Mouse (Mus musculus) cerebellum, postnatal 14 days (tissue): ENCODE results near the gene Spink2.
"Not testable (repeated sequence)": the region's sequence is repeated elsewhere in the genome, so short reads cannot be mapped to it uniquely, and the experiment has no call there.

Source experiments
- DNase-seq, 2 experiments: peaks; one replicate each; pipeline ENCODE4 v3.0.0; 2021; ENCODE audit warnings: mixed read lengths in 2 of 2

Spink2 gene

GRCm38 (mm10) chr5:77211236-77211635 is at the start of gene Spink2:
Gene Spink2, minus strand, starts transcription at chr5:77211471.
- peak; percentile 10 to 25 for DNase-seq

GRCm38 (mm10) chr5:77260141-77260540 is 48.9 kb upstream of the Spink2 start:
- DNase-seq = no peak

- no peak for DNase-seq
These were observed 48.0 kb upstream of the Spink2 start for GRCm38 (mm10) chr5:77259315-77259714.

- DNase-seq = no peak
These were observed 46.3 kb upstream of the Spink2 start for GRCm38 (mm10) chr5:77257603-77258002.

- no peak for DNase-seq
These were observed 43.1 kb upstream of the Spink2 start for GRCm38 (mm10) chr5:77254402-77254801.

- DNase-seq = no peak
These were observed 41.9 kb upstream of the Spink2 start for GRCm38 (mm10) chr5:77253154-77253553.

DNA sequence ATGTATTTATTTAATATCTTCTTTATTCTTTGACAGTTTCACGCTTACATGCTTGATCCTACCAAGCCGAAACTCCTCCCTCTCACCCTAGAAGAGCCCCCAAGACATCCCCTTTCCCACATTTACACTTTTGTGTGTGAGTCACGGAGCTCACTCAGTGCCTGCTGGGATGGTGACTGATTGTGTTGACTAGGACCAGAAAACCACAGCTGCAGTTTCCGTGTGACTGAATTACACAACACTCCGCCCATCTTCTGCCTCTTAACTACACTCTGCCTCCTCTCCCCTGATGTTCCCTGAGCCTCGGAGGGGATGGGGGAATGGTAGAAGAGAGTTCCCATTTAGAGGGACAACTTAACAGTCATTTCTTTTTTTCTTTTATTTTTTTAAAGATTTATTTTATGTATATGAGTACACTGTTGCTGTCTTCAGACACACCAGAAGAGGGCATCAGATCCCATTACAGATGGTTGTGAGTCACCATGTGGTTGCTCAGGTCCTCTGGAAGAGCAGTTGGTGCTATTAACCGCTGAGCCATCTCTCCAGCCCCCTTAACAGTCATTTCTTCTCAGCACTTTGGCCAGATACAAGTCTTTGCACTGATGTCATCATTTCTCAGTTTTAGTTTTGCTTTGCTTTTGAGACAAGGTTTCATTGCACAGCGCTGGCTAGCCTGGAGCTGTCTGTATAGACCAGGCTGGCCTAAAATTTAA is 41.0 kb upstream of the Spink2 start:
- DNase-seq = no peak

GRCm38 (mm10) chr5:77251656-77252055 is 40.4 kb upstream of the Spink2 start:
- DNase-seq = no peak

DNA sequence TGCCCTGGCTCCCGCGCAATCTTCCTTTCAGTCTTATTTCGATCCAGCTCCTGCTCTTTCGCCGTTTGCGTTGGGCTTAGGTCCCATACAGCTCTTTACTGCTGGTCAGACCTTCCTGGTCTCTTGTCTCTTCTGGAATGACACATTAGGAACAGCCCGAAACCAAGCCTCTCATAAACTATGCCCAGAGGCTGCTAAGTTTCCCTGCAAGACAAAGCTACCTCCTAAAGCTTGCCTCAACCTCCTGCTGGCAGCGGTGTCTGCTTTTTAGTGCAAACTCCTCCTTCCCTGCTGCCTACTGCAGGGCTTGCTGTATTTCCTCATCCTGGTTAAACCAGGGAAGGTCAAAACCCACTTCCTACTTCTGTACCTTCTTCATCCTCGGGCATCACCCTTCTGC is 38.8 kb upstream of the Spink2 start:
- DNase-seq = no peak

DNA sequence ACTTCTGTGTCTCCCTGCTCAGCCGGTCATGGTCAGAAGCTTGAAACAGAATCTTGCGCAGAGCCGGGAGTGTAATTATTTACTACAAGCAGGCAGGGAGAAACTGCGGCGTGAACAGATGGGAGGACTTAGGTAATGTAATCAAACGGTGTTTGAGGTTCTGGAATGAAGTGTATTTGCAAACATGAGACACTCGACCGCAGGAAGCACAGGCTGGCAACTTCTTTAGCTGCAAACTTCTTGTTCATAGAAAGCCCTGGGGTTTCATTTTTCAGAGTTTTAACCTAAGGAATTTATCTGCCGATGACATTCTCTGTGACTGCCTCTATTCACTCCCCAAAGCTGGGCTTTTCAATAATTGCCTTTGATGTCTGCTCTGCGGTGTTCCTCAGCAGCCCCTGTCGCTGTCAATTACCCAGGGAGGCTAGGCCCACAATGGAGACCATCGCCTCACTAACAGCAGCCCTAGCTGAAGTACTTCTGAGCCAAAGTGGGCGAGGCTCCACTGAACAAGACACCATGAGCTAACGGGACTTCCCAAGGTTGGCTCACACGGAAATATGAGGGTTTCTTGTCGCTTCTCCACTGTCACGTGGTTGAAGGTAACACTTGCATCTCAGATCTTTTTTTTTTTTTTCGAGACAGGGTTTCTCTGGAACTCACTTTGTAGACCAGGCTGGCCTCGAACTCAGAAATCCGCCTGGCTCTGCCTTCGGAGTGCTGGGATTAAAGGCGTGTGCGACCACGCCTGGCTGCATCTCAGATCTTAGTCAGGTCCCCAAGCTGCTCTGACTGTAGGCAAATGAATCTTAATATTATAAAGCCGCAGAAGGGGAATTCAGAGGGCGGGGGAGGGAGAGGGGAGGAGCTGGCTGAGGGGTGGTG is 34.8 kb upstream of the Spink2 start:
- DNase-seq = no peak

DNA sequence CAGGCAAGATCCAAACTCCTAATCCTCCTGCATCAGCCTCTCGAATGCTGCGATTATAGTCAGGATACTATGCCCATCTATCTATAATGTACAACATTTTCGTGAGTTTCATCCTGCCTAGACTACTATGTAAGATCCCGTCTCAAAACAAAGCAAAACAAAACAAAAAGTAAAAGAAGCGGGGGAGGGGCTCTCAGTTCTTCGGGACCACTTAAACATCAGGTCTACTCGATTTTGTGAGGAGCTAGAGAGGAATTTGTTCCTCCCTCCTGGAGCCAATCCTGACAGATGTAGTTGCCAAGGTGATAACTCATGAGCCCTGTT is 34.2 kb upstream of the Spink2 start:
- no peak for DNase-seq

- DNase-seq = no peak
These were observed 33.2 kb upstream of the Spink2 start for GRCm38 (mm10) chr5:77244331-77244987.

- DNase-seq = no peak
These were observed 25.8 kb upstream of the Spink2 start for GRCm38 (mm10) chr5:77237104-77237503.

GRCm38 (mm10) chr5:77234921-77235320 is 23.6 kb upstream of the Spink2 start:
- DNase-seq = no peak

GRCm38 (mm10) chr5:77231863-77232262 is 20.6 kb upstream of the Spink2 start:
- not testable (repeated sequence) for DNase-seq

DNA sequence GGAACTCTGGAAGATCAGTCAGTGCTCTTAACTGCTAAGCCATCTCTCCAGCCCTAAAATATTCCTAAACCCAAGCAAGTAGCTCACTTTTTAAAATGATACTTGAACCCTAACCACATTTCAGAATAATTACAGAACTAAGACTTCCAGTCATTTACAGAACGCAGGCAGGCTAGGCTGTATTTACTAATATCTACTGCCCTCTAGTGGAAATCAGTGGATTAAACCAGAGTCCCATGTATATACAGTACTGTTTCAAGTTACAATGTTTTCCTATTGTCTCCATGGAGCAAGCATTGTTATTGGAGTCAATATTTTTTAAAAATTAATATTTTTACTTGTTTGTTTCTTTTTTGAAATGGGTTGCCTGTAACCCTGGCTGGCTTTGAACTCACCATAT is 17.7 kb upstream of the Spink2 start:
- DNase-seq = peak in 1 of 2 experiments; percentile 20

DNA sequence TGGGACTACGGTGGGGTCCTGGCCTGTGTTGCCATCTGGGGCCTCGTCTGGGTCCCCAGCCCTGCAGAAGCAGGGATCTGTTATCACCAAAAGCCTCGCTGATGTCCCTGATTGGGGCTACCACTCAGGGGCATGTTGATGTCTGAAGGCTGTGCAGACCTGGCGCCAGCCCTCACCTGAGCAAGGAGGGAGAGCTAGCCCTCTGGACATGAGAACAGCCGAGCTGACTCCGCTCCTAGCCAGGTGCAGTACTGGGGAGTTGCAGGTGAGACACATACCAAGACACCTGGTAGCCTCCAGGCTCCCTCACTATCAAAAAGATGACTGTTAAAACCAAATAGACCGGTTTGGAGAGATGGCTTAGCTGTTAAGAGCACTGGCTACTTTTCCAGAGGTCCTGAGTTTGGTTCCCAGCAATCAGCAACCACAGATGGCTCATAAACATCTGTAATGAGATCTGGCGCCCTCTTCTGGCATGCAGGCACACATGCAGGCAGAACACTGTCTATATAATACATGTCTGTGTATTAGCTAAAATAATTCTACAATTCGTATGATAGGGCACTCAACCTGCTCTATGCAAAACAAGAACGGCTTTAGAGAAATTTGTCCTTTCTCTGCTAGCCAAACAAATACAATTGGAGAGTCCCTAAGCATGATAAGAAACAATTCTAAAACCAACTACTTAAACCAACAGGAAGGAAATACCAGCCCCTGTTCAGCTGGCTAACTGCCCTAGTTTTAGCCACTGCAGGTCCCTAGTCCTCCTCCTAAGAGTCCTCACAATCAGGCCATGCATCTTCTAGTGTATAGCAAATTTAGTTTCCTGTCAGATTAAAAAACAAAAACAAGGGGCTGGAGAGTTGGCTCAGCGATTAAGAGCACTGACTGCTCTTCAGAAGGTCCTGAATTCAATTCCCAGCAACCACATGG is 12.0 kb upstream of the Spink2 start:
- DNase-seq = no peak

- DNase-seq = no peak
These were observed 6.5 kb upstream of the Spink2 start for GRCm38 (mm10) chr5:77217724-77218123.

DNA sequence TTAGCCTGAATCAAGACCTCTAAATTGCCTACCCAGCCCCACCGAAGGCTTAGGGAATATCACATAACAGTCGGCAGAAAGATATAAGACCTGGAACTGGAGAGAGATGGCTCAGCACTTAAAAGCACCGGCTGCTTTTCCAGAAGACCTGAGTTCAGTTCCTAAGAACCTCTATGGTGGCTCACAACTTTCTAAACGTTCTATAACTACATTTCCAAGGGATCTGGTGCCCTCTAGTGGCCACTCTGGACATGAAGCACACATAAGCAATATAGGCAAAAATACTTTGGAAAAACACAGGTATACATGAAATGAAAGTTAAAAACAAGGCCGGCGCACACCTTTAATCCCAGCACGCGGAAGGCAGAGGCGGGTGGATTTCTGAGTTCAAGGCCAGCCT is 5.9 kb upstream of the Spink2 start:
- DNase-seq = peak; percentile 78 to 84

DNA sequence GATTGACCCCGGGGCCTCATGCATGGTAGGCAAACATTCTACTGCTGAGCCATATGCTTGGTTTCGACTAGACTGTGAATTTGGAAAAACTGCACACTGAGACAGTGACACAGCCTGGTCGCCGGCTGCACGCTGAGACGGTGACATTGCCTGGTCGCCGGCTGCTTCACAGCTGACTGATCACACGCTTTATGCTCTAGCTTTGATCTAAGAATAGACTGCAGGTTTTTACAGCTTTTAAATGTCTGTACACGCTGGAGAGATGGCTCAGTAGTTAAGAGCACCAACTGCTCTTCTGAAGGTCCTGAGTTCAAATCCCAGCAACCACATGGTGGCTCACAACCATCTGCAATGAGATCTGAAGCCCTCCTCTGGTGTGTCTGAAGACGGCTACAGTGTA is 5.1 kb downstream of the Spink2 start:
- peak; percentile 6 to 9 for DNase-seq

GRCm38 (mm10) chr5:77202238-77202637 is 9.0 kb downstream of the Spink2 start:
- DNase-seq = no peak

DNA sequence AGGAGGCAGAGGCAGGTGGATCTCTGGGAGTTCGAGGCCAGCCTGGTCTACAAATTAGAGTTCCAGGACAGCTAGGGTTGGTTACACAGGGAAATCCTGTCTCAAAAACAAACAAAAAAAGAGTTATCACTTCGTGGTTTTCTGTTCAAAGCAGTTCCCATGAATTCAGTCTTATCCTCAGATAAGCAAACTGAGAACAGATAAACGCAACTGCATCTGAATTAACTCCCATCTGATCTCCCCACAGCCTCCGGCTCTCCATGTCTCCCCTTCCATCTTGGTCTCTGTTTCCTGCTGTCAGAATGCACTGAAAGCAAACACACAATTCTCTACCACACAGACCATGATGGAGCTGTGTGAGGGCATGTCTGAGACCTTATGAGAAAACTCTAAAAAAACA is 10.6 kb downstream of the Spink2 start:
- DNase-seq = no peak

- peak; percentile 35 to 55 for DNase-seq
These were observed 17.3 kb downstream of the Spink2 start for GRCm38 (mm10) chr5:77193951-77194350.
